Mouse (Mus musculus): ENCODE results near the gene Fam131a. TPM values are rescaled to one million over a fixed set of nuclear protein-coding genes. Genes with fewer than 3 reads are reported as not detected.

Fam131a gene
- polyA plus RNA-seq, 1 experiment, result 53.5 TPM

- no peak for DNase-seq (ENCODE audit: low read depth)
- no peak for TF ChIP-seq POLR2A (IDR thresholded peaks at IDR 0.05; ENCODE audit: borderline replicate concordance, extremely low read depth, insufficient read depth, insufficient read length, poor library complexity, severe bottlenecking)
- TF ChIP-seq CTCF (IDR thresholded peaks at IDR 0.05; ENCODE audit: borderline replicate concordance, extremely low read depth, insufficient read depth, insufficient read length), result no peak
These were observed 25.1 kb downstream of the Fam131a start for GRCm38 (mm10) chr16:20717978-20718670.

- no peak for DNase-seq (ENCODE audit: low read depth)
- TF ChIP-seq POLR2A (IDR thresholded peaks at IDR 0.05; ENCODE audit: borderline replicate concordance, extremely low read depth, insufficient read depth, insufficient read length, poor library complexity, severe bottlenecking), result no peak
- no peak for TF ChIP-seq CTCF (IDR thresholded peaks at IDR 0.05; ENCODE audit: borderline replicate concordance, extremely low read depth, insufficient read depth, insufficient read length)
These were observed 28.8 kb downstream of the Fam131a start for GRCm38 (mm10) chr16:20721808-20722207.

DNA sequence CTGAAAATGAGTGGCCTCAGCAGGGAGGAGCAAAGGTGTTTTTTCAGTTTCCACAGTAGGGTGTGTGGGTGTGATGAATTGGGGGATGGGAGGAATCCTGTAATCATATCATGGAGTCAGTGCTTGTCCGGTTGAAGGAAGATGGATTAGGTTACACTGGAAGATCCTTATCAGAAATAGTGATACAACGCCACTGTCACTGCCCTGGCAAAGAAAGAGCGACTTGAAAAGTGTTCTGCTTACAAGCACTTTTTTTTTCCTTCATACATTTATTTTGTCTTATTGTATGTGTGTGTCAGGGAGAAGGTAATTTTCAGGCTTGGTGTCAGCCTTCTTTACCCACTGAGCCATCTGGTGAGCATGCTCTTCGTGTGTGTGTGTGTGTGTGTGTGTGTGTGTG, 29.7 kb downstream of the Fam131a start:
- no peak for TF ChIP-seq POLR2A (IDR thresholded peaks at IDR 0.05; ENCODE audit: borderline replicate concordance, extremely low read depth, insufficient read depth, insufficient read length, poor library complexity, severe bottlenecking)
- TF ChIP-seq CTCF (IDR thresholded peaks at IDR 0.05; ENCODE audit: borderline replicate concordance, extremely low read depth, insufficient read depth, insufficient read length), result no peak
- DNase-seq (ENCODE audit: low read depth), result no peak

DNA sequence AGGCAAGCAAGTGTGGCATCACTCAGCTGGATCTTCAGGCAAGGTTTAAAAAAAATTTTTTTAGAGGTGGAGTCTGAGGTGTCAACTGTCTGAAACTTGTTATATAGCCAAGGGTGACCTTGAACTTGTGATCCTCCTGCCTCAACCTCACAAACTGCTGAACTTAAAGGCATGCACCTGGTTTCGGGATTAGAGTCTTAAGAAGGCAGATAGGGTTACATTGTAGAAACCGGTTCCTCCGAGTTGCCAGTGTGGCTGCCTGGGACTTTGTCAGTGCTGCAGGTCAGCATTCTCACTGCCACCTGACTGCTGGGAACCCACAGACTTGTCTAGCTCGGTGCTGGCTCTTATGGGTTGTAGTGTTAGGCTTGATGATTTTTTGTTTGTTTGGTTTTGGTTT, 30.2 kb downstream of the Fam131a start:
- no peak for DNase-seq (ENCODE audit: low read depth)
- TF ChIP-seq CTCF (IDR thresholded peaks at IDR 0.05; ENCODE audit: borderline replicate concordance, extremely low read depth, insufficient read depth, insufficient read length) (no peak), POLR2A (IDR thresholded peaks at IDR 0.05; ENCODE audit: borderline replicate concordance, extremely low read depth, insufficient read depth, insufficient read length, poor library complexity, severe bottlenecking) (no peak)

GRCm38 (mm10) chr16:20724338-20724748, 31.3 kb downstream of the Fam131a start:
- peak; percentile 75 for TF ChIP-seq CTCF (IDR thresholded peaks at IDR 0.05; ENCODE audit: borderline replicate concordance, extremely low read depth, insufficient read depth, insufficient read length)
- no peak for TF ChIP-seq POLR2A (IDR thresholded peaks at IDR 0.05; ENCODE audit: borderline replicate concordance, extremely low read depth, insufficient read depth, insufficient read length, poor library complexity, severe bottlenecking)
- DNase-seq (ENCODE audit: low read depth), result peak; percentile 72

DNA sequence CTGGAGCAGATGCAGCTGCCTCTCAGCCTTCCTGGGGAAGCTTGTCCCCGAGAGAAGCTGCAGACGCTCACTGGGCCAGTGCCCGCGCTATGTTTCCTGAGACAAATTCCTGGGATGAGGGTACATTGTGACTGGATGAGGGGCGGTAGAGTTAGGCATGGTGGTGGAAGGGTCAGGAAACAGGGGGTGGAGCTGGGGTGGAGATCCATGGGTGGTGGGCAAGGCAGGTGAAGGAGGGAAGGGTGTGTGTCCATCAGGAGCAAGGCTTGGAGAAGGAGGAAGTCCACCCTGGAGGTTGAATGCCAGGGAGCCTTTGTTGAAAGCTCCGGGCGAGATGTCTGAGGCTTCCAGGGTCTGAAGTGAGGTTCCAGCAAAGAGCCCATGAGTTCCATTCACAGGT, 32.3 kb downstream of the Fam131a start:
- DNase-seq (ENCODE audit: low read depth), result no peak
- no peak for TF ChIP-seq POLR2A (IDR thresholded peaks at IDR 0.05; ENCODE audit: borderline replicate concordance, extremely low read depth, insufficient read depth, insufficient read length, poor library complexity, severe bottlenecking)
- no peak for TF ChIP-seq CTCF (IDR thresholded peaks at IDR 0.05; ENCODE audit: borderline replicate concordance, extremely low read depth, insufficient read depth, insufficient read length)

- DNase-seq (ENCODE audit: low read depth), result no peak
- no peak for TF ChIP-seq CTCF (IDR thresholded peaks at IDR 0.05; ENCODE audit: borderline replicate concordance, extremely low read depth, insufficient read depth, insufficient read length)
- TF ChIP-seq POLR2A (IDR thresholded peaks at IDR 0.05; ENCODE audit: borderline replicate concordance, extremely low read depth, insufficient read depth, insufficient read length, poor library complexity, severe bottlenecking), result no peak
These were observed 32.7 kb downstream of the Fam131a start for GRCm38 (mm10) chr16:20725750-20726149.

GRCm38 (mm10) chr16:20726384-20726783, 33.3 kb downstream of the Fam131a start:
- DNase-seq (ENCODE audit: low read depth), result no peak
- TF ChIP-seq POLR2A (IDR thresholded peaks at IDR 0.05; ENCODE audit: borderline replicate concordance, extremely low read depth, insufficient read depth, insufficient read length, poor library complexity, severe bottlenecking) (no peak), CTCF (IDR thresholded peaks at IDR 0.05; ENCODE audit: borderline replicate concordance, extremely low read depth, insufficient read depth, insufficient read length) (no peak)

- no peak for TF ChIP-seq CTCF (IDR thresholded peaks at IDR 0.05; ENCODE audit: borderline replicate concordance, extremely low read depth, insufficient read depth, insufficient read length)
- no peak for TF ChIP-seq POLR2A (IDR thresholded peaks at IDR 0.05; ENCODE audit: borderline replicate concordance, extremely low read depth, insufficient read depth, insufficient read length, poor library complexity, severe bottlenecking)
- DNase-seq (ENCODE audit: low read depth), result no peak
These were observed 37.3 kb downstream of the Fam131a start for GRCm38 (mm10) chr16:20730293-20730711.

DNA sequence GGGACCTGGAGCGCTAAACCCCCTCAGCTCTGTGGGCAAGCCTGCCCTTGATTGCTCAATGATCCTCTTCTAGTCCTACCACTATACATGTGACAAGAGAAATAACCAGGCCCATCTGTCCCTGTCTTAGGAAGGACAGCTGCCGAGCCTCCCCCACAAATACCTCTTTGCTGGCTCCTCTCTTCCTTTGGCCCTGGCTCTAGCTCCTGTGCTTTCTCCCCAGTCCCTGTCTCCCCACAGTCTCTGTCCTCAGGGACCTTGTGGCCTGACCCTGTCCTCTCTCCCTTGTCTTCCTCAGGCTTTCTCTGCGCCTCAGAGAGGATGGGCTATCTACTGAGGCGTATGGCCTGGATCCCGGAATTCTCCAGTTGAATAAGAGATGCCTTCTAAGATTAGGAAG, 38.6 kb downstream of the Fam131a start:
- TF ChIP-seq POLR2A (IDR thresholded peaks at IDR 0.05; ENCODE audit: borderline replicate concordance, extremely low read depth, insufficient read depth, insufficient read length, poor library complexity, severe bottlenecking), result no peak
- no peak for TF ChIP-seq CTCF (IDR thresholded peaks at IDR 0.05; ENCODE audit: borderline replicate concordance, extremely low read depth, insufficient read depth, insufficient read length)
- peak; percentile 42 for DNase-seq (ENCODE audit: low read depth)

- peak; percentile 67 for DNase-seq (ENCODE audit: low read depth)
- TF ChIP-seq CTCF (IDR thresholded peaks at IDR 0.05; ENCODE audit: borderline replicate concordance, extremely low read depth, insufficient read depth, insufficient read length), result no peak
- no peak for TF ChIP-seq POLR2A (IDR thresholded peaks at IDR 0.05; ENCODE audit: borderline replicate concordance, extremely low read depth, insufficient read depth, insufficient read length, poor library complexity, severe bottlenecking)
These were observed 39.3 kb downstream of the Fam131a start for GRCm38 (mm10) chr16:20732251-20732924.

All from brain, embryonic 14.5 days (tissue).